21 mouse cellular contexts compared by ENCODE assay signal in the genomic region with DNA sequence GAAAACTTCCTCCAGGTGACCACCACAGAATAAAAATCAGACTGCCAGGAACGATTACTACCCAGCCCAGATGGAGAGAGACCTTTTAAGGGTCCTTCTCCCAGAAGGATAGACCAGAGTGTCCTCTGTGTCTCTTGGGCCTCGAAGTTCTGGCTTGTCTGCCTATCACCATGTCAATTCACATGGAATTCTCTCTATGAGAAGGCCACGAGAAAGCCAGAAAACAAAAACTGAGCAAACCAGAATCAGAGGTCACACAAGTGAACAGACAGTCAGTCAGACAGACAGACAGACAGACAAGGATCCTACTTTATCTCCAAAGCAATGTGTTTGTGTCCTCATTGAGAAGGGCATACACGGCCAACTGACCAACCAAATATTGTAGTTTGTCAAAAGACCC. TPM values are rescaled to one million over a fixed set of nuclear protein-coding genes. Genes with fewer than 3 reads are reported as not detected.
"Had no signal": no experiment of that assay in that cellular context is flagged by ENCODE, and none has a peak within 500 bp of the region (broad histone marks: within the 10 kb centered on the region; RNA-seq: fewer than 3 reads in every experiment).

No protein-coding gene starts in this region.

- H3K27me3 ChIP-seq: neural tube, embryonic 13.5 days; neural tube, embryonic 15.5 days; stomach, embryonic 15.5 days had no signal

- H3K4me3 ChIP-seq: neural tube, embryonic 13.5 days; neural tube, embryonic 15.5 days; stomach, embryonic 15.5 days had no signal

- H3K4me1 ChIP-seq: neural tube, embryonic 13.5 days; neural tube, embryonic 15.5 days; stomach, embryonic 15.5 days had no signal

- H3K36me3 ChIP-seq: neural tube, embryonic 13.5 days; neural tube, embryonic 15.5 days; stomach, embryonic 15.5 days had no signal

- H3K4me2 ChIP-seq: neural tube, embryonic 13.5 days; neural tube, embryonic 15.5 days; stomach, embryonic 15.5 days had no signal

- DNase-seq: retina, postnatal 1 day; right cerebral cortex, adult 18-20 months; right cerebral cortex, postnatal 14 days; right cerebral cortex, postnatal 25 days; right cerebral cortex, postnatal 4 days; spleen, adult 18-20 months; thymus, adult 18-20 months; thymus, adult 2 months; thymus, postnatal 14 days; thymus, postnatal 25 days; thymus, postnatal 36 days; thymus, postnatal 4 days had no signal

- H3K27ac ChIP-seq: neural tube, embryonic 13.5 days; neural tube, embryonic 15.5 days; stomach, embryonic 15.5 days; stomach, postnatal 0 days had no signal

- H3K9ac ChIP-seq: neural tube, embryonic 13.5 days; neural tube, embryonic 15.5 days; stomach, embryonic 15.5 days had no signal

- H3K9me3 ChIP-seq: neural tube, embryonic 13.5 days; neural tube, embryonic 15.5 days; stomach, embryonic 15.5 days had no signal

RNA-seq across cellular contexts. Expression of gene C1rb, which starts 16.2 kb away (rescaled TPM):
- polyA plus RNA-seq: neural tube, embryonic 13.5 days; neural tube, embryonic 14.5 days; neural tube, embryonic 15.5 days; small intestine, adult 2 months; stomach, embryonic 14.5 days; stomach, embryonic 15.5 days; stomach, embryonic 16.5 days; stomach, postnatal 0 days; thymus, adult 2 months; thymus, postnatal 0 days had no signal

RNA-seq across cellular contexts. Expression of gene C1s2, which starts 49.6 kb away (rescaled TPM):
- polyA plus RNA-seq: neural tube, embryonic 13.5 days; small intestine, adult 2 months; stomach, embryonic 14.5 days; stomach, embryonic 16.5 days had no signal
